Mouse (Mus musculus) testis, postnatal 14 days (tissue): ENCODE measurements at regions not wholly inside any gene's neighbourhood (a gene's known extent, or its start where the extent isn't known, plus 50 kb on each side); places are given as distances from the start of the nearest gene placed in this dataset.

Experiments
- DNase-seq: peaks from one replicate; pipeline ENCODE4 v3.0.0; 2021; ENCODE audit warnings: low spot score

DNA sequence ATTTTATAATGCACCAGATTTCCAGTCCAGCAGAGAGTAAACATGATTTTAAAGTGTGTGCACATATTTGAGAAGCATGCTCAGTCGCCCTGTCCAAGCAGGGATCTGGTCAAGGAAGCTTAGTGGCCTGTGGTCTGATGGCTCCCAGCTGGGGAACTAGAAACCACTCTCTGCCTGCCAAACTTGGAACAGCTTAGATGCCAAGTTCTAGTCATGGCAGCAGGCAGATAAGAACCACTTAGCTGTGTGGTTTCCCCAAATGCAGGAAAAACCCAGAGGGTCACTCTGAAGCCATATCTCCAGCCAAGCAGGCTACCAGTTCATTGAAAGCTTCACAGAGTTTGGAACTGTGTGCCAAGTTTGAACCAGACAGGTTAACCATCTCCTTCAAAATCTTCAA lies 86.1 kb downstream of the Fam114a2 start:
- DNase-seq, result no peak

GRCm38 (mm10) chr11:57431886-57432285 lies 86.5 kb downstream of the Fam114a2 start:
- DNase-seq, result no peak

GRCm38 (mm10) chr11:57426046-57426805 lies 92.2 kb downstream of the Fam114a2 start:
- DNase-seq, result peak; percentile 18

DNA sequence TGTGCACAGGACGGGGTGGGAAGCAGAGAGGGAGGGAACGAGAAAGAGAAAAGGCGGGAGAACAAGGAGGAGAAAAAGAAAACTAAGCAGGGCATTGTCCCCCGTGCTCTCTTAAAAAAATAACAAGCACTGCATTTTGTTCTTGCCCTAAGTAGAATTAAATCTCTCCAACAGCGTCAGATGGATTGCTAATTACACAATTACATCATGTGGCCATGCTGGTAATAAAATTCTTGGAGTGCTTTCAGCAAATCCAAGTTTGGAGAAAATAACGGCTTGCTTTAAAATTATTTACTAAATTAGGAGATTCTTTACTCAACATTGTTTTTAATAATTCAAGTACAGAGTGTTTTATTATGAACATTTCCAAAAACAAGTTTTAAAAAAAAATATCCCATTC lies 99.0 kb downstream of the Fam114a2 start:
- no peak for DNase-seq

- DNase-seq, result no peak
Observed at GRCm38 (mm10) chr11:57416011-57416410, 102.4 kb downstream of the Fam114a2 start.

DNA sequence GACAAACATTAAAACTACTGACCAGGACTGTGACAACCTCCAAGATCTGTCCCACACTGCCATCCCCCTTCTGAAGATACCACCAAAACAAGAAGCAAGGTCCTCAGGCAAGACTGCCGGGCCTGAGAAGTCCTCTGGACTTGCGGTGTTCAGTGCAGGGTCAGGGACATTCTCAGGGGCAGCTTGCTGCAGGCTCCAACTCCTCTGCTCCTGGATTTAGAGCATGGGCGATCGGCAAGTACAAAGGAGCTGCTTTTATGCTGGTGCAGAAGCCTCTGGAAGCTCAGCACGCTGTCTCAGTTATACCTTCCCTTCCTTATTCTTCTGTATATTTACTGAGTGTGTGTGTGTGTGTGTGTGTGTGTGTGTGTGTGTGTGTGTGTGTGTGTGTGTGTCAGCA lies 103.2 kb downstream of the Fam114a2 start:
- no peak for DNase-seq

DNA sequence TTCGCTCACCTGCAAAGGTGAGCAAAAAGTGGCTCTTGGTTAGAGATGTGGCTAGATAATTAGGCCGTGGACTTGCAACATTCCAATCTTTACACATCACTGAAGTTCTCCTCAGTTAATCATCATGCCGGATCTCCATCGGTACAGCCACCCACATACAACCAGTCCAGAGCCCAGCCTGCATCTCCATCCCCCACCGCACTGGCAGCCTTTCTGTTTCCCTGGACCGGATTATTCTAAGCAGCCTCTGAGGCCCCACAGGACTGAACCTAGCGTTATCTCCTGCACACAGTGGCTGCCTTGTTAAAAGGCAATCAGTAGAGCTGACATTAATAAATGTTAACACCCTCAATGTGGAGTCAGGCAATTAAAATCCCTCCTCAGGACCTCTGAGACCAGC lies 103.7 kb downstream of the Fam114a2 start:
- DNase-seq, result no peak

- no peak for DNase-seq
Observed at GRCm38 (mm10) chr11:57413271-57413670, 105.1 kb downstream of the Fam114a2 start.

GRCm38 (mm10) chr11:57412766-57413165 lies 105.7 kb downstream of the Fam114a2 start:
- no peak for DNase-seq

DNA sequence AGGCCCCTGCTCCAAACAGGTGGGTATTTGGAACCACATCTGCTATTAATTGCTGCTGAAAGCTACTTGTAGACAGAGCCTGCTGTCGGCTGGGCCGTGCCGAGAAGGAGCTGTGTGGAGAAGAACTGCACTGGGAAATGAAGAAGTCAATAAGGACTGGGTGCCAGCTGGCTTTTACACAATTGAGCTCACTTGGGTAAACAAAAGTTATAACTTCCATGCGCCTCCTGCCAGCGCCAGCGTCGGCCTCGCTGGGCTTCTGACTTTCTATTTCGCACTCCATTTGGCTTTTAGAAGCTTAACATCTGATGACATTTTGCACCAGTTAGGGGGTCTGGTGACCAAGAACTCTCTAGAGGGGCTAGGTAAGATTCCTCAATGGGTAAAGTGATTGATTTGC lies 114.2 kb downstream of the Fam114a2 start:
- DNase-seq, result no peak

DNA sequence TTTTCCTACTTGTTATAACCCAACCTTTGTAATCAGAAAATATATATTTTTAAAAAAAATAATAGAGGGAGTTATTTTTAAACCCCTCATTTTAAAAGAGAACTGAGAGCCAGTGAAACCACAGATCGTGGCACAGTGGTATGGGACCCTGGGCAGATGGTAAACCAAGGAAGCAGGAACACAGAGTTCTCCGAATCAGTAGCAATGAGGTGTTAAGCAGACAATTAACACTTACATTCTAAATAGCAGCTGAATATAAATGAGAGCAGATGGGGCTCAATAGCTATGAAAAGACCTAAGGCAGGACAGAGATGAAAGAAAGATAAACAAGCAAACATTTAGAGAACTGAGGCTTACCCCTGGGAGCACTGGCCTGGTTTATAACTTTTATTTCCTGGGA lies 116.8 kb downstream of the Fam114a2 start:
- DNase-seq, result no peak

DNA sequence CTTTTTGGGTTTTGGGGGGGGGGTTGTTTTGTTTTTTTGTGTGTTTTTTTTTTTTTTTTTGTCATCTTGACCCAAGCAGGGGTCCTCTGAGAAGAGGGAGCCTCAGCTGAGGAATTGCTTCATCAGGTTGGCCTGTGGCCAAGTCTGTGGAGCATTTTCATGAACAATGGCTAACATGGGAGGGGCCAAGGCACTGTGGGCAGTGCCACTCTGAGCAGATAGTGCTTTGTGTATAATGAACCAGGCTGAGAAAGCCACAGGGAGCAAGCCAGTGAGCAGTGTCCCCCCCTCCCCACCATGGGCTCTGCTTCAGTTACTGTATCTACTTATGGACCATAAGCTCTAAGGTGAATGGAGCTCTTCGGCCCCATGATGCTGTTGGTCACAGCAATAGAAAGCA lies 119.1 kb downstream of the Fam114a2 start:
- no peak for DNase-seq

- no peak for DNase-seq
Observed at GRCm38 (mm10) chr11:57396429-57396828, 122.0 kb downstream of the Fam114a2 start.

- DNase-seq, result no peak
Observed at GRCm38 (mm10) chr11:57390826-57391225, 127.6 kb downstream of the Fam114a2 start.
